Mouse (Mus musculus): ENCODE data around the gene Hap1. TPM values are rescaled to one million over a fixed set of nuclear protein-coding genes. Genes with fewer than 3 reads are reported as not detected.
"Not testable (repeated sequence)": the region's sequence is repeated elsewhere in the genome, so short reads cannot be mapped to it uniquely, and the experiment has no call there.

Gene Hap1
- polyA plus RNA-seq, 2 experiments: 1.6 to 4.4 TPM

DNA sequence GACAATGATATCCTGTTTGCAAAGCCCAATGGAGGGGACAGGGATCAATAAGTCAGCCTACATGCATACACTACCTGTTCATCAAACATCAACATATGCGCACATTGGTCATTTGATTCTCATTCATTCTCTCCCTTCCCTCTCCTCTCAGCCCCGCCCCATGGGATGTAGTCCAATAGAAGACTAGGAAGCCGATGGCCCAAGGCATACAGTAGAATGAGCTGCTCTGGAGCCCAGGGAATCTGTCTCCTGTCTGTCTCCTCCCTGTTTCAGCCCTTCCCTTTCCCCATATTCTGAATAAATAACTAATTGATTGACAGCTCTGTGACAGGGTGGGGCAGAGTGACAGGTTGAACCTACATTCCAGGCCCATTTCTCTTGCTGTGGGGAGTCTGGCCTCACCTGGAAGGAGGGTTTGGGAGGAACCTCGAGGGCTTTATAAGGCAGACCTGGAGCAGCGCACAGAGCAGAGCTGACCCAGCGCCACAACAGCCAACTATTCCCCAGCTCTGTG, 21.9 kb downstream of the Hap1 start, which contains the start of gene Gast:
Gene Gast (plus strand): TSS at position 464 of the 514 bp plus-strand sequence.
- ATAC-seq (ENCODE audit: low FRiP score, low read depth): no peak

DNA sequence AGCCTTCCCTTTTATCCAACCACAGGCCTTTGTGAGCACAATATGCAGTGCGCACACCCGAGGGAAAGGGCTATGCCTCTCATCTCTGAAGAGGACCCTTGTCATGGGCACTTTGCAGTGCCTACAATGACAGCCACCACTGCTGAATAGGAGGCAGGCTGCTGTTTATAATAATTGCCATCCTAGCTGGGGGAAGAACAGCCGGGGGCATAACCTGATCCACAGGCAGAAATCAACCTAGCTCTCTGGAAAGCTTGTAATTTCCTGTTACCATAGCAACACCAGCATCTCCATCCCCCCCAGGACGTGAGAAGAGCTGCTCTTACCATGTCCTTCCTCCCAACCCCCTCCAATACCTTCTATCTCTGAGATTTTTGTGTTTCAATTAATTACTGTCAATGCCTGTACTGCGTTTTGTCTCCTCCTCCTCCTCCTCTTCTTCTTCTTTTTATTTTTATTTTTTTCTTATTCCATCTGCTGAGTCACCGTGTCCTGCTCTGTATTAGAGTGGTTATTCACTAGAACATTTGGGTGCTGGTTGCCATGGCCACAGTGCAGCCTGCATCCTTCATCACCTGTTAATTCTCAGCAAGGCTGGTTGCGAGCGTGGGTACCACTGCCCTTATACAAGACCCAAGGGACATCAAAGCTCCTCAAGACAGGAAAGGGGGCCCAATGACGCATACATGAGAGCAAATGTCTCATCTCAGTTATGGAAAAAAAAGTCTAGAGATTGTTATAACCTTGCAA, 23.0 kb downstream of the Hap1 start:
- Histone ChIP-seq H3K27me3 (ENCODE audit: control insufficient read depth, insufficient read depth, low read length) (no peaks in the 10 kb centered on the region), H3K4me3 (replicated peaks; ENCODE audit: low read length) (no peak overlapping the region), H3K9ac (ENCODE audit: low read depth, low read length, severe bottlenecking) (no peak overlapping the region), H3K9me3 (ENCODE audit: control insufficient read depth, low read length) (no peaks in the 10 kb centered on the region), H3K27ac (replicated peaks; ENCODE audit: low read depth, low read length) (no peak overlapping the region), H3K4me2 (replicated peaks; ENCODE audit: low read depth, low read length, severe bottlenecking) (no peak overlapping the region), H3K36me3 (ENCODE audit: control insufficient read depth, insufficient read depth, low read length) (no peaks in the 10 kb centered on the region), H3K4me1 (ENCODE audit: control insufficient read depth, insufficient read depth, low read length) (0 out of 2 replicates have a peak, but pooled peaks cover 3% of the 10 kb centered on the region)
- WGBS: 49% methylated on average over 9 of the region's 9 CpGs
- ATAC-seq (ENCODE audit: low FRiP score, low read depth) (no peak), DNase-seq (ENCODE audit: low spot score) (no peak)
- TF ChIP-seq POLR2A (IDR thresholded peaks at IDR 0.05; ENCODE audit: borderline replicate concordance, extremely low read depth, insufficient read depth, insufficient read length): no peak

More for the DNA sequence above, 21.9 kb downstream of the Hap1 start, which contains the start of gene Gast:
- Histone ChIP-seq H3K9me3 (ENCODE audit: control insufficient read depth, low read length) (no peaks in the 10 kb centered on the region), H3K4me2 (replicated peaks; ENCODE audit: low read depth, low read length, severe bottlenecking) (no peak within 1 kb of the TSS), H3K4me3 (replicated peaks; ENCODE audit: low read length) (no peak within 1 kb of the TSS), H3K27ac (replicated peaks; ENCODE audit: low read depth, low read length) (no peak within 1 kb of the TSS), H3K4me1 (ENCODE audit: control insufficient read depth, insufficient read depth, low read length) (0 out of 2 replicates have a peak, but pooled peaks cover 3% of the 10 kb centered on the region), H3K27me3 (ENCODE audit: control insufficient read depth, insufficient read depth, low read length) (no peaks in the 10 kb centered on the region), H3K36me3 (ENCODE audit: control insufficient read depth, insufficient read depth, low read length) (no peaks in the 10 kb centered on the region), H3K9ac (ENCODE audit: low read depth, low read length, severe bottlenecking) (no peak within 1 kb of the TSS)
- no peak for DNase-seq (ENCODE audit: low spot score)
- no peak for TF ChIP-seq POLR2A (IDR thresholded peaks at IDR 0.05; ENCODE audit: borderline replicate concordance, extremely low read depth, insufficient read depth, insufficient read length)
- WGBS: 73% methylated on average over 6 of the region's 6 CpGs

DNA sequence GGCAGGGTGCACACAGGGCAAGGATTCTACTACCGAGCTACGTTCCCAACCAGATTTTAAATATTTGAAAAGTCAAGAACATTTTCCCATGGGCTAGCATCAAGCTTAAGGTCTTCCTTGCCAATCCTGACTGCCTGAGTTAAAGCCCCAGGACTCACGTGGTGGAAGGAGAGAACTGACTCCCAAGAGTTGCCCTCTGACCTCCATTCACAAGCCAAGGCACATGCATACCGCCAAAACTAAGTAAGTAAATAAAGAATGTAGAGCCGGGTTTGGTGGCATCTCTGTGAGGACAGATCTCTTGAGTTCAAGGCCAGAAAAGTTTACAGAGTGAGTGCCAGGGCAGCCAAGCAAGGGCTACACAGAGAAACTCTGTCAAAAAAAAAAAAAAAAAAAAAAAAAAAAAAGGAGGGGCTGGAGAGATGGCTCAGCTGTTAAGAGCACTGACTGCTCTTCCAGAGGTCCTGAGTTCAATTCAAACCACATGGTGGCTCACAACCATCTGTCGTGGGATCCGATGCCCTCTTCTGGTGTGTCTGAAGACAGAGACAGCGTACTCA, 25.0 kb downstream of the Hap1 start:
- H3K27me3 ChIP-seq (ENCODE audit: control insufficient read depth, insufficient read depth, low read length); H3K9me3 ChIP-seq (ENCODE audit: control insufficient read depth, low read length); H3K4me3 ChIP-seq (replicated peaks; ENCODE audit: low read length); H3K4me2 ChIP-seq (replicated peaks; ENCODE audit: low read depth, low read length, severe bottlenecking); DNase-seq (ENCODE audit: low spot score); ATAC-seq (ENCODE audit: low FRiP score, low read depth); H3K4me1 ChIP-seq (ENCODE audit: control insufficient read depth, insufficient read depth, low read length); H3K36me3 ChIP-seq (ENCODE audit: control insufficient read depth, insufficient read depth, low read length); H3K9ac ChIP-seq (ENCODE audit: low read depth, low read length, severe bottlenecking); H3K27ac ChIP-seq (replicated peaks; ENCODE audit: low read depth, low read length): not testable (repeated sequence)
- 60% methylated on average over 8 of the region's 8 CpGs for WGBS

DNA sequence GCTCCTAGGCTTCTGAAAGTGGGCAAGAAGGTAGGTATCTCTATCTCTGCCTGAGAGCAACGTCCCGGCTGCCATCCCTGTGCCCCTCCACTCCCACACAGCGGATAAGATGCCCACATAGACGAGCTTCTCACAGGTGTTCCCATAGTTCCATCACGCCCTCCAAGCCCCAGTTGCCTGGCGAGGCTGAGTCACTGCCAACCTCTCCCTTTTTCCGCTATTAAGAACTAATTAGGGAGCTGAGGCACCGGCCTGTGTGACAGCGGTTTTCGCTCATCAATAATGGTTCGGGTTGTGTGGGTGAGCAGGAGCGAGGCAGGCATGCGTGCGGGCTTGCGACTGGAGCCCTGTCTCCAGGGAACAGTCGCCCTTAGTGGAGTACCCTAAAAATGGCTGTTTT, 25.7 kb downstream of the Hap1 start:
- WGBS: 57% methylated on average over 16 of the region's 16 CpGs
- ATAC-seq (ENCODE audit: low FRiP score, low read depth): no peak
- Histone ChIP-seq H3K9ac (ENCODE audit: low read depth, low read length, severe bottlenecking) (no peak overlapping the region), H3K4me3 (replicated peaks; ENCODE audit: low read length) (no peak overlapping the region), H3K27ac (replicated peaks; ENCODE audit: low read depth, low read length) (no peak overlapping the region), H3K36me3 (ENCODE audit: control insufficient read depth, insufficient read depth, low read length) (no peaks in the 10 kb centered on the region), H3K27me3 (ENCODE audit: control insufficient read depth, insufficient read depth, low read length) (no peaks in the 10 kb centered on the region), H3K9me3 (ENCODE audit: control insufficient read depth, low read length) (no peaks in the 10 kb centered on the region), H3K4me1 (ENCODE audit: control insufficient read depth, insufficient read depth, low read length) (no peaks in the 10 kb centered on the region), H3K4me2 (replicated peaks; ENCODE audit: low read depth, low read length, severe bottlenecking) (no peak overlapping the region)
- TF ChIP-seq POLR2A (IDR thresholded peaks at IDR 0.05; ENCODE audit: borderline replicate concordance, extremely low read depth, insufficient read depth, insufficient read length): no peak
- no peak for DNase-seq (ENCODE audit: low spot score)

DNA sequence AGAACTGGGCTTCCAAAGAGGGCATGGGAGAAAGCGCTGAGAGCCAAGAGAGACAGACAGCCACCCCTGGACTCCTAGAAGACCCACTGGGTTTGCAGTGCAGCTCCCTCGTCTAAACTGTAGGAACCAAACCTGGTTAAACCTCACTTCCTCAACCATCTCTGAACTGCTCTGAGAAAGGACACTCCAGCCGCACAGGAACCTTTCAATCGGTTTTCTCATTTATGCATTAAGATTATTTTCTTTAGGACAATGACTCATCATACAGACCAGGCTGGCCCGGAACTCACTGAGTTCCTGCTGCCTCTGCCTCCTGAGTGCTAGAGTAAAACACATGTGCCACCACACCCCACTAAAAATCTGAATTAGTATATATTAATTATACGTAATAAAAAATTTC, 28.2 kb downstream of the Hap1 start:
- ATAC-seq (ENCODE audit: low FRiP score, low read depth) (no peak), DNase-seq (ENCODE audit: low spot score) (no peak)
- TF ChIP-seq POLR2A (IDR thresholded peaks at IDR 0.05; ENCODE audit: borderline replicate concordance, extremely low read depth, insufficient read depth, insufficient read length): no peak
- H3K27me3 ChIP-seq (ENCODE audit: control insufficient read depth, insufficient read depth, low read length): no peaks in the 10 kb centered on the region
- 90% methylated on average over 6 of the region's 6 CpGs for WGBS
- no peak overlapping the region for H3K4me2 ChIP-seq (replicated peaks; ENCODE audit: low read depth, low read length, severe bottlenecking)
- H3K9me3 ChIP-seq (ENCODE audit: control insufficient read depth, low read length): no peaks in the 10 kb centered on the region
- peaks cover under 1% of the 10 kb centered on the region; the same call in 1 of the 2 replicates for H3K36me3 ChIP-seq (ENCODE audit: control insufficient read depth, insufficient read depth, low read length)
- no peak overlapping the region for H3K9ac ChIP-seq (ENCODE audit: low read depth, low read length, severe bottlenecking)
- H3K4me3 ChIP-seq (replicated peaks; ENCODE audit: low read length): no peak overlapping the region
- no peak overlapping the region for H3K27ac ChIP-seq (replicated peaks; ENCODE audit: low read depth, low read length)
- H3K4me1 ChIP-seq (ENCODE audit: control insufficient read depth, insufficient read depth, low read length): no peaks in the 10 kb centered on the region
